Mouse (Mus musculus) cerebellum, adult 18-20 months (tissue): ENCODE data around the gene Samd11.
A peak's percentile ranks its signal among the peaks of the same experiment; 100 is the strongest.

Experiments used
- DNase-seq, 2 experiments: peaks; one replicate each; pipeline ENCODE4 v3.0.0; 2021

Gene Samd11

GRCm38 (mm10) chr4:156255078-156255839, at the start of gene Samd11:
Gene Samd11, minus strand, starts transcription at chr4:156255657.
- DNase-seq = no peak

GRCm38 (mm10) chr4:156254361-156255077, 938 bp downstream of the Samd11 start:
- DNase-seq = no peak

- no peak for DNase-seq
Measured at GRCm38 (mm10) chr4:156253043-156253442, 2.4 kb downstream of the Samd11 start.

- no peak for DNase-seq
Measured at GRCm38 (mm10) chr4:156252619-156253018, 2.8 kb downstream of the Samd11 start.

GRCm38 (mm10) chr4:156252140-156252539, 3.3 kb downstream of the Samd11 start:
- DNase-seq = no peak

GRCm38 (mm10) chr4:156251081-156251480, 4.4 kb downstream of the Samd11 start:
- no peak for DNase-seq

GRCm38 (mm10) chr4:156249567-156249966, 5.9 kb downstream of the Samd11 start:
- DNase-seq = no peak

GRCm38 (mm10) chr4:156236651-156237447, 18.6 kb downstream of the Samd11 start:
- DNase-seq = no peak

- peak; percentile 95 to 96 for DNase-seq
Measured at GRCm38 (mm10) chr4:156235808-156236533, 19.5 kb downstream of the Samd11 start, which contains the start of gene Noc2l. Gene Noc2l, plus strand, starts transcription at chr4:156236010.

GRCm38 (mm10) chr4:156235360-156235770, 20.1 kb downstream of the Samd11 start:
- peak in 1 of 2 experiments; percentile 40 for DNase-seq

GRCm38 (mm10) chr4:156234701-156235213, 20.7 kb downstream of the Samd11 start, which contains the start of gene Plekhn1:
Gene Plekhn1, minus strand, starts transcription at chr4:156234857.
- peak; percentile 86 to 88 for DNase-seq

- peak; percentile 43 to 52 for DNase-seq
Measured at GRCm38 (mm10) chr4:156234021-156234501, 21.4 kb downstream of the Samd11 start.

- DNase-seq = no peak
Measured at GRCm38 (mm10) chr4:156228393-156229024, 26.9 kb downstream of the Samd11 start.

GRCm38 (mm10) chr4:156227752-156228392, 27.6 kb downstream of the Samd11 start:
- no peak for DNase-seq

- DNase-seq = no peak
Measured at GRCm38 (mm10) chr4:156224276-156224675, 31.2 kb downstream of the Samd11 start.

- DNase-seq = no peak
Measured at GRCm38 (mm10) chr4:156219936-156220335, 35.5 kb downstream of the Samd11 start.

- DNase-seq = peak in 1 of 2 experiments; percentile 23
Measured at GRCm38 (mm10) chr4:156217838-156218237, 37.6 kb downstream of the Samd11 start.

GRCm38 (mm10) chr4:156217022-156217669, 38.3 kb downstream of the Samd11 start:
- DNase-seq = no peak

GRCm38 (mm10) chr4:156216196-156216595, 39.3 kb downstream of the Samd11 start:
- DNase-seq = no peak

GRCm38 (mm10) chr4:156215649-156216048, 39.8 kb downstream of the Samd11 start, which contains the start of gene Perm1:
Gene Perm1, plus strand, starts transcription at chr4:156215868.
- no peak for DNase-seq
